Mouse (Mus musculus) hindbrain, embryonic 11.5 days (tissue): Measurements from ENCODE around the gene Clcnkb. TPM values are rescaled to one million over a fixed set of nuclear protein-coding genes. Genes with fewer than 3 reads are reported as not detected.
A peak's percentile ranks its signal among the peaks of the same experiment; 100 is the strongest.

Source experiments
- ATAC-seq: fragments of 200-750 bp; cut with Nextera tagmentation; 2 replicates; pipeline ENCODE4 v1.8.0; 2017; ENCODE audit warnings: mild to moderate bottlenecking, moderate TSS enrichment, moderate library complexity; ENCODE audit not compliant: low FRiP score
- DNase-seq: peaks from one replicate; pipeline ENCODE4 v3.0.0-alpha.2; 2015; ENCODE audit warnings: low spot score
- H3K27ac ChIP-seq: fragments of 300-500 bp; sonication (generic); 2 replicates; pipeline ENCODE4 v1.5.1; 2014; ENCODE audit warnings: mild to moderate bottlenecking, low read depth, low read length
- H3K27me3 ChIP-seq: fragments of 300-500 bp; sonication (generic); 2 replicates; pipeline ENCODE4 v1.6.1; 2014; ENCODE audit warnings: mild to moderate bottlenecking, low read length, moderate library complexity, mixed read lengths; ENCODE audit not compliant: control insufficient read depth, insufficient read depth
- H3K36me3 ChIP-seq: fragments of 300-500 bp; sonication (generic); 2 replicates; pipeline ENCODE4 v1.6.1; 2014; ENCODE audit warnings: mild to moderate bottlenecking, low read length, moderate library complexity, mixed read lengths; ENCODE audit not compliant: control insufficient read depth, insufficient read depth
- H3K4me1 ChIP-seq: fragments of 300-500 bp; sonication (generic); replicated peaks from 2 replicates; pipeline ENCODE4 v1.6.1; 2014; ENCODE audit warnings: low read length, mixed read lengths; ENCODE audit not compliant: control insufficient read depth, insufficient read depth
- H3K4me2 ChIP-seq: fragments of 300-500 bp; sonication (generic); replicated peaks from 2 replicates; pipeline ENCODE4 v1.6.1; 2014; ENCODE audit warnings: mild to moderate bottlenecking, low read depth, low read length
- H3K4me3 ChIP-seq: fragments of 300-500 bp; sonication (generic); 2 replicates; pipeline ENCODE4 v1.5.1; 2014; ENCODE audit warnings: low read depth, low read length
- H3K9ac ChIP-seq: fragments of 300-500 bp; sonication (generic); 2 replicates; pipeline ENCODE4 v1.6.1; 2014; ENCODE audit warnings: low read depth, low read length
- H3K9me3 ChIP-seq: fragments of 300-500 bp; sonication (generic); 2 replicates; pipeline ENCODE4 v1.6.1; 2016; ENCODE audit warnings: low read length; ENCODE audit not compliant: control insufficient read depth
- whole genome bisulfite sequencing: fragments of 180-500 bp; shearing (Covaris S2); extraction: QIAGEN DNeasy Blood & Tissue Kit; methylation state at CpG from one replicate; pipeline ENCODE4 v1.1.7; 2014; 5-methylcytosine and 5-hydroxymethylcytosine counted together
- polyA plus RNA-seq: library from polyadenylated mRNA; unstranded; fragments of >200 nt; fragmentation: Nextera tagmentation; extraction: Ambion mirVana; gene quantifications from 2 replicates; pipeline ENCODE4 v1.2.1, GENCODE M21; 2014

The Clcnkb gene
- polyA plus RNA-seq, 1 experiment from 2014 or later = not detected

DNA sequence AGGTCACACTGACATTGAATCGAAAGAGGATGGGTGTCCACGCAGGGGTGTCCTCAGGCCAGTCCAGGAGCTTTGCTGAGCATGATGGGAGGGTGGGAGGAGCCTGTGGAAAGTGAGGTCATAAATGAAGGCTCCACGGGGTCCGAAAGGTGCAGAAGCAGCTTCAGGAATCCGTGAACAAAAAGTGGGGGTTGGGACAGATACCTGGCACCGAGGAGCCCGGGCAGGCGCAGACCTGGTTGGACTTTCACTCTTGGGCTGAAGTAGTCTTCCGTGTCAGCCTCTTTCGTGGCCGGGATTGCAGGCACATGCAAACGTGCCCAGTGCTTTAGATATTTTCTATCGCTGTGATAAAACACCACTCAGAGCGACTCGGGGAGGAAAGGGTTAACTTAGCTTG, 15.6 kb downstream of the Clcnkb start:
- 89% methylated on average over 15 of the region's 15 CpGs for WGBS

DNA sequence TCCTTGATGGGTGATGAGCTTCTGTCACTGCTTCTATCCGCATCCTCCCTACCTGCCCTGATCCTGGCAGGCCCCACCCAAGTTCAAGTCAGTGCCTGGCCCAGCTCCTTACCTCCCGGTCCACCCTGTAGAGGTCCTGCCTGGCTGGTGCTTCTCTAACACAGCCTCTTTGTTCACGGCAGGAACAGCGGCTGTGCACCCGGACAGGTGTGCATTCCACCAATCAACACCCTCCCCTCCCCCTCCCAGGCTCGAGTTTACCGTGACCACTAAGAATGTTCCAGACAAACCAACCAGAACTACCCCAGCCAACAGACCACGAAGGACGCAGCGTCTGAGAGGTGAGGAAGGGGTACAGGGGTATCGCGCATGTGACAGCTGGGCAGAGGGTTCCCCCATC, 17.3 kb downstream of the Clcnkb start, which contains the start of gene Clcnka:
TSS of gene Clcnka (minus strand) at position 180 of the 400 bp plus-strand sequence.
- H3K4me2 ChIP-seq = no peak within 1 kb of the TSS
- H3K4me1 ChIP-seq = no peaks in the 10 kb centered on the region
- H3K27me3 ChIP-seq = no peaks in the 10 kb centered on the region
- H3K9me3 ChIP-seq = no peaks in the 10 kb centered on the region
- H3K4me3 ChIP-seq = no peak within 1 kb of the TSS
- H3K9ac ChIP-seq = no peak within 1 kb of the TSS
- DNase-seq (no peak), ATAC-seq (no peak)
- no peaks in the 10 kb centered on the region for H3K36me3 ChIP-seq
- no peak within 1 kb of the TSS for H3K27ac ChIP-seq
- WGBS = 68% methylated on average over 12 of the region's 12 CpGs

More for the DNA sequence above, 15.6 kb downstream of the Clcnkb start:
- Histone ChIP-seq H3K4me3 (no peak overlapping the region), H3K27me3 (no peaks in the 10 kb centered on the region), H3K4me1 (no peaks in the 10 kb centered on the region), H3K9me3 (no peaks in the 10 kb centered on the region), H3K27ac (no peak overlapping the region), H3K9ac (no peak overlapping the region), H3K4me2 (no peak overlapping the region), H3K36me3 (no peaks in the 10 kb centered on the region)
- no peak for ATAC-seq
- no peak for DNase-seq

DNA sequence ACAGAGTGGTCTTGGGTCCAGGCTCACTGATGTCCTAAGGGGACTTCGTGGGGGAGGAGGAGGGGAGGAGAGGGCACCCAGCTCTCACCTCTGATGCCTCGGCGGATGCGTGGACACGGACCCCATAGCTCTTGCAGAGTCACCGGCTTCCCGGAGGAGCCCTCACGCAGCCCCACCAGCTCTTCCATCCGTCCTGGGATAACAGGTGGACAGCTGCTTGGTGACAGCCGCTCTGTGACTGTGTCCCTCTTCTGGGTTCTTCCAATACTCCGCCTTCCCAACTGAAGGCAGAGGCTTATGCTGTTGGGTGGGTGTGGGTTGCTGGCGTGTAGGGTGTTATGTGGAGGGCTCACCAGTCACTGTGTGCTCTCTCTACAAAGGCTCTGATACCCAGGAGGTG, 18.0 kb downstream of the Clcnkb start:
- WGBS = 77% methylated on average over 12 of the region's 12 CpGs
- DNase-seq = no peak
- Histone ChIP-seq H3K27me3 (no peaks in the 10 kb centered on the region), H3K27ac (no peak overlapping the region), H3K4me1 (no peaks in the 10 kb centered on the region), H3K4me2 (no peak overlapping the region), H3K9ac (no peak overlapping the region), H3K36me3 (no peaks in the 10 kb centered on the region), H3K9me3 (no peaks in the 10 kb centered on the region), H3K4me3 (no peak overlapping the region)
- ATAC-seq = no peak

DNA sequence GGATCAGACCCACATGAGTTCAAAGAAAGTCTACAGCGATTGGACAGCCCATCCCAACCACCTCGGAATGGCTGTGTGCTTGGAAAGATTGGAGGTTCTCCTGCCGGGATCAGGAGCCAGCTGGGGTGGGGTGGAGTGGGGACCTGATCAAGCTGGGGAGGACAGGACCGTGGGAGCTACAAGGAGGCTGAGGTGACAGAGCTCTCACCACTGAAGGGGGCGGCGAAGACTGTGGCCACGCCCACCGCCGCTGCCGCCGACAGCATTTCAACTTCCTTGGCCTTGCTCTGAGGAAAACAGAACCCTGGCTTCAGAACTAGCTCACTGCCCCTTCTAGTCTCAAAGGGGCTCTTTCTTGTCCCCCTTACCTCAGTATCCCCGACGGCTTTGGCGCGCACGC, 21.1 kb downstream of the Clcnkb start:
- H3K27me3 ChIP-seq = no peaks in the 10 kb centered on the region
- H3K36me3 ChIP-seq = no peaks in the 10 kb centered on the region
- DNase-seq (no peak), ATAC-seq (no peak)
- no peaks in the 10 kb centered on the region for H3K9me3 ChIP-seq
- H3K27ac ChIP-seq = no peak overlapping the region
- H3K4me1 ChIP-seq = no peaks in the 10 kb centered on the region
- H3K4me3 ChIP-seq = no peak overlapping the region
- H3K9ac ChIP-seq = no peak overlapping the region
- H3K4me2 ChIP-seq = no peak overlapping the region
- WGBS = 18% methylated on average over 16 of the region's 16 CpGs

DNA sequence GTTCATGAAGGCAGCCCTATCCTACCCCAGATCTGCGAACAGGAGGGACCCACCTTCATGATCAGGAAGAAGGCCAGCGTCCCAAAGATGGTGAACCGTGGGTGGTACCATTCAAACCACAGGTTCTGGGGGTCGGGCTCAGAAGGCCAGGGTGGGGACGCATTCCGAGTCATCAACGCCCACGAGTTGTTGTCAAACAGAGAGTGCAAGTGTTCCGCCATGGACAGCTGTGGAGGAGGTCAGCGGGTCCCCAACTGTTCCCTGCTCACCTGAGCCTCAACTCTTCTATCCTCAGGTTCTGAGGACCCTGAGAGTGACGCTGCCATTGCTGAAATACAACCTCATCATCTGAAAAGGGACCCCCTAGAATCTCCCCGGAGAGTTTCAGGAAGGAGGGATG, 24.5 kb downstream of the Clcnkb start:
- H3K27me3 ChIP-seq = no peaks in the 10 kb centered on the region

DNA sequence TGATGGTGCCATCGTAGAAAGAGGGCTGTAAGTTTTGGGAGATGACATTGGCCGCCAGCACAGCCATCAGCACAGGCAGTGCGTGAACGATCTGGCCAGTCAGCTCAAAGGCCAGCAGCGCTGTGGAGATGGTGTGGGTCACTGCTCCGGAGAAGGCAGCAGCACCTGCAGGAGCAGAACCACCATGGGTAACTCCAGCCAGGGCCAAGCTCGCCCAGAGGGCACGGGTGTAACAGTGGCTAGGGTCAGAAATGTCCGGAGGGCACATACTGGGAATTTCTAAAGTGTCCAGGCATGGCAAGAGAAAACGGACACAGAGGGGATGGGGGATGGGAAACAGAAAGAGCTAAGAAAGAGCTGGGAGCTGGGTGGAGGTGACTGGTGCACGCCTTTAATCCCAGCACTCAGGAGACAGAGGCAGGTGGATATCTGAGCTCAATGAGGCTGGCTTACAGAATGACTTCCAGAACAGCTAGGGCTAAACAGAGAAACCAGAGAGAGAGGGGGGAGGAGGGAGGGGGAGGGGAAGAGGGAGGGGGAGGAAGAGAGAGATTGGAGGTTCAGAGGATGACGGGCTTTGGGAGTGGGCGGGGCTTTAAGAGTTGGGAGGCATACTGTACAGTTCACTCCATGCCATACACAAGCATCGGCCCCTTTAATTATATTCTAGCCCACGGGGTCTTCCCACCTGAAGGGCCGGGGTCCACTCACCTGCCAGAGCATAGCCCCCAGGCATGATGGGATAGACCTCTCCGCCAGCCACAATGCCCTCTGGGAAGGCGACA, 26.3 kb downstream of the Clcnkb start:
- no peak for DNase-seq
- H3K4me3 ChIP-seq = no peak overlapping the region
- H3K4me1 ChIP-seq = no peaks in the 10 kb centered on the region
- peaks cover 1% of the 10 kb centered on the region; the same call in 1 of the 2 replicates for H3K27me3 ChIP-seq
- no peaks in the 10 kb centered on the region for H3K9me3 ChIP-seq
- H3K4me2 ChIP-seq = no peak overlapping the region
- WGBS = 73% methylated on average over 18 of the region's 18 CpGs
- no peaks in the 10 kb centered on the region for H3K36me3 ChIP-seq
- H3K27ac ChIP-seq = no peak overlapping the region
- no peak; the same call in 1 of the 2 replicates for ATAC-seq
- H3K9ac ChIP-seq = no peak overlapping the region

More for the DNA sequence above, 24.5 kb downstream of the Clcnkb start:
- Histone ChIP-seq H3K4me1 (no peaks in the 10 kb centered on the region), H3K27ac (no peak overlapping the region), H3K9ac (no peak overlapping the region), H3K36me3 (no peaks in the 10 kb centered on the region), H3K4me2 (no peak overlapping the region), H3K4me3 (no peak overlapping the region), H3K9me3 (no peaks in the 10 kb centered on the region)
- ATAC-seq (no peak), DNase-seq (no peak)
- 75% methylated on average over 12 of the region's 12 CpGs for WGBS

DNA sequence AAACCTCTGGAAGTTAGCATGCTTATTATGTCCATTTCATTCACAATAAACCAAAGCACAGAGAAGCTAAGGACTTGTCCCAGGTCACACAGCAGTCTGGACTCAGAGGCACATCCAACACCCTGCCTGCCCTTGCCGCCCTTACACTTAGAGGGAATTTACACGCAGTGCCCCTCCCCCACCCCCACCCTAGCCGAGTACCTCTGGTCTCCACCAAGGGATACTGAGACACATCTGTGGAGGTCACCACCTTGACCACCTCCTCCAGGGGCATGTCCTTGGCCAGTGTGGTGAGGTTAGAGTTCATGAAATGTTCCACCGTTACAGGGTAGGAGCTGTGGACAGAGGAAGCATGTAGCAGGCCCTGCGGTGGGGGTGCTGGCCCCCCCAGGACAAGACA, 27.9 kb downstream of the Clcnkb start:
- H3K4me1 ChIP-seq = no peaks in the 10 kb centered on the region
- H3K27me3 ChIP-seq = peaks cover 18% of the 10 kb centered on the region
- ATAC-seq (no peak), DNase-seq (no peak)
- WGBS = 63% methylated on average over 5 of the region's 5 CpGs
- H3K4me2 ChIP-seq = no peak overlapping the region
- no peak overlapping the region for H3K27ac ChIP-seq
- no peak overlapping the region for H3K4me3 ChIP-seq
- no peaks in the 10 kb centered on the region for H3K9me3 ChIP-seq
- H3K36me3 ChIP-seq = no peaks in the 10 kb centered on the region
- H3K9ac ChIP-seq = no peak overlapping the region

DNA sequence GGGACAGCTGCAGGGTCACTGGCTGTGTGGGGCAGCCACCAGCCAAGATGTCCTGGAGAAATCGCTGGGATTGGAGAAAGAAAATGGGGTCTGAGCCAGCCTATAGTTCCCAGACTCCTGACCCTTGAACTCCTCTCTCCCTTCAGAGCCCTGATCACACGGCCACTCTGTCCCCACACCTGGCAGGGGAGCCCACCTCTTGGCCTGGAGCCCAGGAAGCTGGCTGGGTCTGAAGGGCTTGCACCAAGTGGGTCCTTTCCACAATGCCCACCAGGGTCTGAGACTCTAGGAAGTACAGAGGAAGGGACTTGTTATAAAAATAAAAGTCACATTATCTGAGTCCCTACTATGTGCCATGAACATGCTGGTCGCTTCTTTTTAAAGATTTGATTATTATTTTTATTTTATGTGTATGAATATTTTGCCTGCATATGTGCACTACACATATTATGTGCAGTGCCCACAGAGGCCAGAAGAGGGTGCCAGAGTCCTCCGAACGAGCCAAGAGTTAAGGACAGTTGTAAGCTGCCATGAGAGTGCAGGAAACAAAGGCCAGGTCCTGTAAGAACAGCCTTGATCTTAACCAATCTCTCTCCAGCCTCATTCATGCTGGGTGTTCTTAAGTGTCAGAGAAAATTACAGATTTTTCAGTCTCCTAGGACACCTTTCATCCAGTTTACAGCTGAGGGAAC, 28.6 kb downstream of the Clcnkb start:
- H3K27ac ChIP-seq = no peak overlapping the region
- ATAC-seq (no peak; the same call in 1 of the 2 replicates), DNase-seq (peak; percentile 88)
- H3K4me1 ChIP-seq = peaks cover 2% of the 10 kb centered on the region; the same call in 1 of the 2 replicates
- H3K9me3 ChIP-seq = no peaks in the 10 kb centered on the region
- no peak overlapping the region for H3K4me2 ChIP-seq
- peaks cover 25% of the 10 kb centered on the region for H3K27me3 ChIP-seq
- H3K36me3 ChIP-seq = no peaks in the 10 kb centered on the region
- 22% methylated on average over 5 of the region's 5 CpGs for WGBS
- H3K4me3 ChIP-seq = no peak overlapping the region
- no peak overlapping the region for H3K9ac ChIP-seq
